Mouse (Mus musculus) neutrophil, adult 5-6 weeks (primary cell): ENCODE measurements around the gene Cenpp. TPM values are rescaled to one million over a fixed set of nuclear protein-coding genes. Genes with fewer than 3 reads are reported as not detected.
"Not testable (repeated sequence)": the region's sequence is repeated elsewhere in the genome, so short reads cannot be mapped to it uniquely, and the experiment has no call there.

Experiments
- ATAC-seq: fragments of 151-379, 151-347 bp; 2 replicates; pipeline ENCODE4 v1.8.0; 2017; ENCODE audit warnings: mild to moderate bottlenecking, moderate TSS enrichment; ENCODE audit not compliant: insufficient number of reproducible peaks, poor library complexity, low FRiP score, severe bottlenecking; ENCODE audit errors: extremely low read depth
- total RNA-seq: library from RNA; stranded (forward); fragments of 200-1000 nt; gene quantifications from 2 replicates; pipeline ENCODE4 v1.2.3, GENCODE M21; 2017

Gene Cenpp
- total RNA-seq, 1 experiment from 2014 or later, result 2.3 TPM

DNA sequence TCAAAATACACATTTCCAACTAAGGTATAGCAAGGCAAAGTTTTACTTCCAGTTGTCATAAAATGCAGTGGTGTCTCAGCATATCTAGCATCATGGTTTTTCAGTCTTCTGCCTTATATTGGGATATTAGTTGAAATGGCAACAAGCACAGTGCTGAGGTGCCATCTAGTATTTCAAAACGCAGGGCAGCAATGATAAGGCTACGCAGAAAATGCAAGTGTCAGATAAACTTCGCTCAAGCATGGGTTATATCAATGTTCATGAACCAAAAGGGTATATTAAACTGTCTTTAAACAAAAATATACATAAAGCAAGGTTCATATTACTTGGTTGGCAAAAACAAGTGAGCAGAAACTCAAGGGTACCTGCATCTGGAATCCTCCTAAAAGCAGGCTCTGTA is 35.6 kb downstream of the Cenpp start:
- ATAC-seq, result no peak

DNA sequence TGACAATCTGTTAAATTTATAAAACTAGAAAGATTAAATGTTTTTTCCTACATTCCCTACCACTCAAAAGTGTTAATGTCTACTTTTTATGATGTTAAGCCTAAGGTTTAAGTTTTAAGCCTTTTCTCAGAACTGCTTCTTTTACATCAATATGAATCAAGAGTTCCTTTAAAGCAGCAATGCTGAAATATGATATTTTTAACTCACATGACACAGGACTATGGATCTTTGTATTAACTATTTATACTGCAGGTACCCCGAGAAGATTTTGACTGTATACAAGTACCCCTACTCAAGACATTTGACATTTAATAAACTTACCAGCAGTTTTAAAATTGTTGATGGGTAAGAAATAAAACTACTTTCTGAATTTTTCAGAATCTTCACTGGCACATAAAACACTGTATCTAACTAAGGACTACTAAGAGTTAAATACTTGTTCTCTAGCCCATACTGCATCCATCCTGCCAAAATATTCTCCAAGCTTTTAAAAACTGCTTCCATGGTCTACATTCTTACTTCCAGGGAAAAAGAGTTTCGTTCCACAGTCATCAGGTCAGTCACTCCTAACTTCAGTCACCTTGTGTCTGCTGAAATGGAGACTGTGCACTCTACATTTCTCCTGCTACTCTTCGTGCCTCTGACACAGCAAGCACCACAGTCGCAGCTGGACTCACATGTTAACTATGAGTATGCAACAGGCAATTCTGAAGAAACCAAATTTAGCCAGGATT is 43.8 kb downstream of the Cenpp start:
- no peak for ATAC-seq

DNA sequence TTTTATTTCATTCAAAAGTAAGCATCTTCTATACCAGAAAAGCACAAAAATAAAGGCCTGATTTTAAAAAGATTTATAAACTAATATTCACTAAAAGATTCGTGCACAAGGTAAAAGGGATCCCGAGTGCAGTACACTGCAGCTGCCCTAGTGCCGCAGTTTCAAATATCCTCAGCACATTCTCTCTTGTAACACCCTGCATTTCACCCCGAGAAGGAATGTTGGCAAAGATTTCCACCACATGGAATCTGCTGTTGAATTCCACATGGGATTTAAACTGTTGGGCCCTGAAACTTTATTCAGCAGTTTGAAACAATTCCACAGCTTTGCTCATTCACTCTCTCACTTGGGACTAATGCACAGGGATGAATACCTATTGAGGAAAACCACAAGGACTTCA is 44.9 kb downstream of the Cenpp start, which contains the start of gene Ogn:
Ogn (plus strand) TSS at position 333 of the 400 bp plus-strand sequence.
- no peak for ATAC-seq

DNA sequence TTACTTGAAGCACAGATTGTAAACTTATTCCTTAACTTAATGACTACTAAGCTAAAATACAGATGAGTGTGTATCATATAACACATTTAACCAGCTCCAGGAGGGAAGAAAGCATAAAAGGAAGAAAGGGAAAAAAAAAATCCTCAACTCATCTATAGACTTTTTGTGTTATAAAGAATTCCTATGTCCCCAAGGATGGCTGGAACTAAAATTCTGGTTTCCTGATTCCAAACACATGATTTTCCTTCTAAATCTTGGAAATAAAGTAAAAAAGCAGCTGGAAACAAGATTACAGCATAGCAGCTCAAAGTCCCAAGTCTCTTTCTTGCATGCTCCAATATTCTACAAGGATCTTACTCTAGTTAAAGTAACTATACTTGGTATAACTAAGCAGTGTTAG is 49.0 kb downstream of the Cenpp start:
- ATAC-seq, result no peak

DNA sequence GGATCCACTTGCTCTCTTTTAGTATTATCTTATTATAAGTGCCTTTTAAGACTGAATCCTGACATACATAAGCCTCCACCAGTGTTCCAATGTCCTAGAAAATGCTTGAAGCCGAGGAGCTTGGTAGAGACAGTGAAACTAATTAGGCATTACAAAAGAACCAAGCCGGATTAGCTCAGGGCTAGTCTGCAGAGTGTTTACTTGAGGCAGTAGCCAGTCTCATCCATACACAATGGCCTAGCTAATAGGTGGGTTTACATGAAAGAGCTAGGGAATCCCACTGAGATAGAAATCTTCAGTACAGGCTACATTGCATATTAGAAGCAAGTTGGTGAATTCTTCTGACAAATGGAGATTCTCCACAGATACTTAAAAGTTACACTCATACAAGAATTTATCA is 50.0 kb downstream of the Cenpp start:
- not testable (repeated sequence) for ATAC-seq

DNA sequence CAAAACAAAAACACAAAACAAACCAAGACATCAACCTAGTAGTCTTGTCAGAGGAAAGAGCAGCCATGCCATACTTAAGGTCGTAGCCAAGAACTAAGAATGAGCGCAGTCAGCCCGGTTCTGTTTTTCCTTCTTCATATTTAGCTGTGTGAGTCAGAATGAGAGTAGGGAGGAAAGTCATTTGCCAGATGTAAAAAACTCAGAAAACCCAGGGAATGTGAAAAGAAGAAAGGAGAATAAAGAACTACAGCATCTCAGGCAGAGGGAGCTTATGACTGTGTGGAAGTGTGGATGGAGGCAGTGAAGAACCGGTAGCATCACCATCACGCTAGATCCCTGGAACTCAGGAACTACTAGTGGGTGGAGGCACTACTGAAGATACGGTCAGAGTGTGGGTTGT is 66.5 kb downstream of the Cenpp start:
- no peak for ATAC-seq

DNA sequence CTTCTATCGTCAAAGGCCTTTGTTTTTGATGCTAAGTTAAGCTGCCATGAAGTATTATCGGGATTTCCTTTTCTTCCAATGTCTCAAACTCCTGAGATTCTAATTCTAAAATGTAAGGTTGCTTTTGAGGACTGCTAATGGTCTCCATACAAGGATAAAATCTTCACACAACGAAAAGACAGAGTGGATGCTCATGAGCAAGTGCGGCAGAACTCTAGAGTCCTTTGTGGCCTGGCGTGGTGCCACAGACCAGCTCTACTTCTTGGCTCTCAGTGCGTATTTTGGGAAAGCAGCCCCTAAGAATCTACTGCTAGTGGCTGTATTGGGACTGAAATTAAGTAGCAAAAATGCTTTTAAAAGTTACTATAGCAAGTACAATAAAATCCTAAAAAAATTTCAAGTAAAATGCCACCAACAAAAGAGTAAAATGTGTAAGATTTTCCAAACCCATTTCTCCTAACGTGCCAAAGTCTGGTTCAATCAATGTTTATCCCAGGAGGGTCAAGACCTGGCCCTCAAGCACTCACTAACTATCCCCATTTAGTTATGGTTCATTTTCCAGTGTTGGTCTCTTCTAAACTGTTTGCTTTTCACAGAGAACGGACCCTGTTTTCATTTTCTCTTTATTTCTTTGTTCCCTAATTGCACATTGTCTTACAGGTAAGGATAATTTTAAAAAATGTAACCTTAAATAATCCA is 68.1 kb downstream of the Cenpp start:
- ATAC-seq, result no peak

DNA sequence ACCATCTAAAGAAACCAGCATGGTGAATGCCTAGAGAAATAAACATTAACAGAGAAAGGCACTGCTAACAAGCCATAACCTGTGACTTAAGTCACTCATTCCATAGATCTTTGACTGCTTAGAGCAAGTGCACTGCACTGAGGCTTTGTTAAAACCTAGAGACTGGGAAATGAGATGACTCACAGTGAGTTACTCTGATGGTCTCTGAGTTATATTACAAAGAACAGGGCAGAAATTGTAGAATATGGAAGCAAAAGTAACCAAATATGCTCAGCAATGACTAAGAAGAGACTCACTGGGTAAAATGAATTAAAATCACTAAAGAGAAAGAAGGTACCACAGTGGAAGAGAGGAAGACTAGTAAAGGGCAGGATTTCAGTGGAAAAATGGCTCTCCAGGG is 68.7 kb downstream of the Cenpp start:
- no peak for ATAC-seq

DNA sequence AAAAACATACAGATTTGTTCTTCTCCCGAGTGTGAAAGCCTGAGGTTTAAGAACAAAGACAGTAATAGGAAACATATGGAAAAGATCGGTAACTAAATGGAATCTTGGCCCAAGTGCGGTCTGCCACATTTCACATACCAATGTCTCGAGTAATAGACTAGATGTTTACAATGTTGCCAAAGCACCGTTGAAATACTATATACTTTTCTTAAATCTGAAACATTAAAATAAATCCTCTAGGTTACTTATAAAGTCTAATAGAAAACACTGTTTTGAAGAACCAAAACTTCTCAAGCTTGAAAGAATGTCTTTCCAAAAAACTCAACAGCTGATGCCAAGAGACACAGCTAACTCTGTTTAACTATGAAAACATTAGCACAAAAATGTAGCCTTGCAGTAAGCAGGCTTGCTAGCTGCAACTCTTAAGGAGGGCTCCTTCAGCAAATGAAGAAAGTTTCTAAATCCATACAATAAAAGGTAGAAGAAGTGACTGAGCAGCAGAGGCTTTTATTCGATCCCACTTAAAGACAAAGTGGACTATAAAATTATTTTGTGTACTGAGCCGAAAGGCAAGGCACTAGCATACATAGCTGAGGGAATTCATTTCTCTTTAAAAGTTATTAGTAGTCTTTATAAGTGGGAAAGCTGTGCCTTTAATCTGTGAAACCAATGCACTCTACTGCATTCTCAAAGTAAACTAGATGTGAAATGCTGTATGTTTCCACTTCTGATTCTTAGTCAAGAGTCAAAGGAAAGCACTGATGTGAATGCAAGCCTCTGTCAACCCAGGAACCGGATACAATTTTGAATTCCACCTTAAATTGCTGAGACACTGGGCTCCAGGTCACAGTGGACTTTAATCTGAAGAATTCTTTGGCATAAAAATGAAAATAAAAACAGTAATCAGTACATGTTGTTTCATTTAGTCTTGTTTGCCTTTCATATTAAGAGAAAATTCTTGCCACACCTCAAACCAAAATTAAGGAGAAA is 70.7 kb downstream of the Cenpp start, which contains the start of gene Omd:
Omd (plus strand) TSS at position 922 of the 990 bp plus-strand sequence.
- ATAC-seq, result no peak

DNA sequence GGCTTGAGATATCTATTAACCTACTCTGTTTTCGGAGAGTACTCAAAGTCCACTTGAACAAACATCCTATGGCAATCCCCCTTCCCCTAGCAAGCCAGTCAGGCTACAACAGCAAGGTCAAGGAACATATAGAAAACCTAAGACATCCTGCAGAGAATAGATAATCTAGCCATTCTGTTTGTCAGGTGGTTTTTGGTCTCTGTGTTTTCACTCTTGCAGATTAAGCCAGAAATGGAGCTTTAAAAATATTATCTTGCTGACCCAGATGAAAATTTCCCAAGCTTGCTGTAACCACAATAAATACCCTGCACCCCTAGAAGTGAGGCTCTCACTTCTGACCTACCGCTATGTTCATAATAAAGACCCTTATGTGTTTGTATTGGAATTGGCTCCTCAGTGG is 81.2 kb downstream of the Cenpp start:
- no peak for ATAC-seq

DNA sequence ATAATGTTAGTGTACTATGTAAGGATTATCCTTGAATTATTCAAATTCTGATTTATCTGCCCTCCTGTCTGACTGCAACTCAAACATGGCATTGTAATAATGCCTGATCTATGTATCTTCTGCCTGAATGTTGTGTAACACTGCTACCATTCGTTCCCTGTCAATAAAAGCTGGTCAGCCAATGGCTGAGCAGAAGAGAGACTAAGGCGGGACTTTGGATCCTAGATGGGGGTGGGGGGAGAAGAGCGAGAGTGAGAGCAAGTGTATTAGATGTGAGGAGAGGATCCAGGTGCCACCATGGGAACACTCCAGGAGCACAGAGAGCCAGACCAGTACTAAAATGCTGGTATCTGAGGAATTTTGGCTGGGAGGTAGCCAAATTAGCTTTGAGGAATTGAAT is 82.2 kb downstream of the Cenpp start:
- ATAC-seq, result no peak

DNA sequence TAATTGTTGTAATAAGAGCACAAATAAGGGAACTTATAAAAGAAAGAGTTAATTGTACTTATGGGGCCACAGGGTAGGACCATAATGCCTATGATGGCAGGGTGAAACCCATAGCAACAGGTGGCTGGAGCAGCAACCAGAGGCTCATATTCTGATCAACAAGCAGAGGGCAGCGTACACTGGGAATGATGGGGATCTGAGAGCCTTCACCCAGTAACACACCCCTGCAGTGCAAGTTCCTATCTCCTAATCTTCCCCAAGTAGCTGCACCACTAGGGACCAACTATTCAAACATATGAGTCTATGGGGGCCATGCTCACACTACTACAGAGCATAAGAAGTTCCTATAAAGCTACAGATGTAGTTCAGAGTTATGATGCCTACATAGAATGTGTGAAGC is 88.2 kb downstream of the Cenpp start:
- ATAC-seq, result no peak

DNA sequence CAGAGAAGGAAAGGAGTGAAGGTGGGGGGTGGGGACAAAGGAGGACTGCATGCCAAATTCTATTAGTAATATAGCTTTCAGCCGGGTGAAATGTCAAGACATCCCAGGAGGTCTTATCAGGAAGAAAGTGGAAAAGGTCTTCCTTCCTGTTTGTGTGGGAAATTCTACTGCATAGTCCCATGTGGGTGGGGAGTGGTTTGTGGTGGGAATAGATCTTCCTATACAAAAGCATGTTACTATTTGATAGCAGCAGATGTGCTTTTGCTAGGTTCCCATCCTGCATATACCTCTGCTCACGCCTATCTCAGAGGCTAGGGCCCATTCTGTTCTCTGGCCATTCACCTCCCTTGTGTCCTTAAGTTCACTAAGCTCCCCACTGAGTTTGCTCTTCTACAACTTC is 91.7 kb downstream of the Cenpp start:
- no peak for ATAC-seq

DNA sequence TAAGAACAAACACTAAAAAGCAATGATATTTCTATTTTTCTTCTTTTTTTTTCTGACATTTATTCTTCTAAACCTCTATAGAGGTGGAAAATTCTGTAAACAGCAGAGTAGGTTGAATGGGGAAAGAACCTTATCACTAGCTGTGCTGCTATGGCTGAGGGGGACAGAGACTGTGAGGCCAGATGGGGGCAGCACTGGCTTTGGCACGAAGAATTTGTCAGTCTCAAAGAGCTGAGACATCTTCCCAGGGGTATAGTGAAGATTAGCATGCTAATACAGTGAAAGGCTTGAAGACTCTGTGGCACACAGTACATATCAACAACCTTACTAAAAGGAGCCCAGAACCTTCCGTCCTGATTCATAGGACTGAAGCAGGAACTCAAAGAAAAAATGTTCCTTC is 93.4 kb downstream of the Cenpp start:
- ATAC-seq, result no peak

DNA sequence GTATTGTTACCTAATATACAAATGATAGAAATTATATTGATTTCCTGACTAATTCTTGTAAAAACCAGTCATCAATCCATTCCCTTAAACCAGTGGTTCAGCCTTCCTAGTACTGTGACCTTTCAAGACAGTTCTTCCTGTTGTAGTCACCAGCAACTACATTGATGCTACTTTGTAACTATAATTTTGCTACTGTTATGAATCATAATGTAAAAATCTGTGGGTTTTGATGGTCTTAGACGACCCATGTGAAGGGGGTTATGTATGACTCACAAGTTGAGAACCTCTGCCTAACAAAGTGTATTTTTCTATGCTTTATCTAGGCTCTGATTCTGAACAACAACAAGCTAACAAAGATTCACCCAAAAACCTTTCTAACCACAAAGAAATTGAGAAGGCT is 95.7 kb downstream of the Cenpp start:
- no peak for ATAC-seq

DNA sequence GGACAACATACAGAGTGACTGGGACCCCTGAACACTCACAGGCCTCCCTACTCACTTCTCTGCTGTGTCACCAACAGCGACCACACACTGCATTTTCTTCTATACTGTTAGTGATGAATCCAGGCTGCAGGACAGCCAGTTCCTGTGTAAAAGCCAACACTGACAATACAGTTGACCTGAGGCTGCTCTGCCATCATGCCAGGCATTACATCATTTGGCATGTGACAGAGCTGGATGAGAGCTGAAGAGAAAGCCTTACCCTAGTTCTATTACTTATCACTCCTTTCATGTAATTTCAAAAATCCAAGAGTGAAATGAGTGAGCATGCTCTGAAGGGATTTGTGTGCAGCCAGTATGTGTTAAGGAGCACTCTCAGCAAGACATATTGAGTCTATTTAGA is 96.4 kb downstream of the Cenpp start:
- no peak for ATAC-seq

DNA sequence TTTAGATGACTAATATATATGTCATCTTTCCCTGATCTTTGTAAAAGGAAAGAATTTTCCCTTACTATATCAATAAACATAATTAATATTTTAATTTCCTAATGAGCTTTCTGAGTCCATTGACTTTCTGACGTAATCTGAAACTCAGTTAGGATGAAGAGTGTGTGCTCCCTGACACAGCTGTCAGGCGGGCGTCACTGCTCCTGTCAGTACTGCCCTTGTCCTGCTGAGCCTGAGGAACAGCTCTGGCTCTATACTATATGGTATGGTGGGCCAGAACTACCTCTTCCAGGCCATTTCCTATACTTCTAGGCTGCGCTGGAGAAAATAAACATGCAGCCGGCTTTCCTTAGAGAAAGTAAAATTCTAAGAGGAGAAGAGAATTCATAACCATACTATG is 98.1 kb downstream of the Cenpp start:
- ATAC-seq, result no peak

DNA sequence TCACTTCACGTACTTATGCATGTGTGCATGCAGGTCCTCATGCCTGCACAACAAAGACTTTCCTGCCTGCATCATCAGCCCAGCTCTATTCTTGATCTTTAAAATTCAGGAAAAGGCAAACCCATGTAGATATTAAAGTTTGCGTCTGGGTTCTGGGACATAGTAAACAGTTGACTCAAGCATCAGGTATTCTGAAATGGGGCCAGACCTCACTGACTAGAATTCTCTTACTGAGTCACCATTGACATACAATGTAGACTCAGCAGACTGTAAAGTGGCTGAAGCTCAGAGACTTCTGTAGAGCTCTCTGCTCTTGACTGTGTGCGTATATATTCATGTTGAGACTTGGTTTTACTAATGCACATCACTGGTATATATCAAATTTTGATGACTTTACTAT is 103.0 kb downstream of the Cenpp start:
- ATAC-seq, result no peak

DNA sequence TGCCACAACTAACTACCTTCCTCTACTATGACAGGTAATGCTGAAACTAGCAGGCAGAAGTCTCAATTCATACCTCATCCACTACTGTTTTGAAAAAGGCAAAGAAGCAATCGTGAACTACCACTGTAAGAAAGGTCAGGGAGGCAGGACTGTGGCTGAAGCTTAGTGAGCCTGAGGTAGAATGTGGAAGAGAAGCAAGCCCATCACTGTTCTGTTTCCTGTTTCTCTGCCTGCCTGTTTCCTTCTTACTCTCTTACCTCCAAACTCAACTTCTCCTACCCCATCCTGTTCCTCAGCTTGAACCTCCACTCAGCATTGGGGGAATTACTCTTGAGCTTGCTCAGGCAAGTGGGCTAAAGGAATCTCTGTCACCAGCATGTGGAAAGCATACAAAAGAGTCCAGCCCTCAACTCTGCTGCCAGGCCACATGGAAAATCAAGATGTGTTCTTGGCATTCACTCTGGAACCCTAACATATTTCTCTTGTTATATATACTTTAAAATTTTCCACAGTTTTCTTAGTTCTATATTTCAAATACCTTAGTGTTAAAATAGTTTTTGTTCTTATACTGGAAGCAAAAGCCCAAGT is 104.9 kb downstream of the Cenpp start:
- no peak for ATAC-seq
